Mouse (Mus musculus): ENCODE data around the gene P3h4. TPM values are rescaled to one million over a fixed set of nuclear protein-coding genes. Genes with fewer than 3 reads are reported as not detected.

Gene P3h4
- polyA plus RNA-seq, 1 experiment = 56.2 TPM

DNA sequence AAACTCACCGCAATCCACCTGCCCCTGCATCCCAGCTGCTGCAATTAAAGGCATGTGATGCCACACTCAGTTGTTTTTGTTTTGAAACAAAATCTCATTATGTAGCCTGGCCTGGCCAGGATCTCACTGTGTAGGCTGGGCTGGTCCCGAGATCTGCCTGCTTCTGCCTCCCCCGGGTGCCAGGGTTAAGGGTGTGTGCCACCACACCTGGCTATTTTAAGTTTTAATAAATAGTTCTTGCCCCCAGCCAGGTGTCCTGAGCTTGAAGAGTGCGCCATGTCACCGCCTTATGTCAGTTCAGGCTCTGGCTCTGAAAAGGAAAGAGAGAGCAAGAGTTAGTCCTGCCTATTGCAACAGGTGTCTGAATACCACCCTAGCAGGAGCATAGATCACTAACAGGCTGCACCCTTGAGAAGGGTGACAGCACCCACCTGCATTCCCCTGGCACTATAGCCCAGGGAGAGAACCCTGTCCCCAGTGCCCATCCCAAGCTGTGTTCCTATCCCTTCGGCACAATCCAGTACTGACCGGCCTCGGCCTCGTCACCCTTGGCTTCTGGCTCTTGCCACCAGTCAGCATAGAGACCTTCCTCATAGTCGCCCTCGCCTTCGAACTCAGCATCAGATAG is 5.7 kb downstream of the P3h4 start:
- DNase-seq (ENCODE audit: low spot score) = no peak

DNA sequence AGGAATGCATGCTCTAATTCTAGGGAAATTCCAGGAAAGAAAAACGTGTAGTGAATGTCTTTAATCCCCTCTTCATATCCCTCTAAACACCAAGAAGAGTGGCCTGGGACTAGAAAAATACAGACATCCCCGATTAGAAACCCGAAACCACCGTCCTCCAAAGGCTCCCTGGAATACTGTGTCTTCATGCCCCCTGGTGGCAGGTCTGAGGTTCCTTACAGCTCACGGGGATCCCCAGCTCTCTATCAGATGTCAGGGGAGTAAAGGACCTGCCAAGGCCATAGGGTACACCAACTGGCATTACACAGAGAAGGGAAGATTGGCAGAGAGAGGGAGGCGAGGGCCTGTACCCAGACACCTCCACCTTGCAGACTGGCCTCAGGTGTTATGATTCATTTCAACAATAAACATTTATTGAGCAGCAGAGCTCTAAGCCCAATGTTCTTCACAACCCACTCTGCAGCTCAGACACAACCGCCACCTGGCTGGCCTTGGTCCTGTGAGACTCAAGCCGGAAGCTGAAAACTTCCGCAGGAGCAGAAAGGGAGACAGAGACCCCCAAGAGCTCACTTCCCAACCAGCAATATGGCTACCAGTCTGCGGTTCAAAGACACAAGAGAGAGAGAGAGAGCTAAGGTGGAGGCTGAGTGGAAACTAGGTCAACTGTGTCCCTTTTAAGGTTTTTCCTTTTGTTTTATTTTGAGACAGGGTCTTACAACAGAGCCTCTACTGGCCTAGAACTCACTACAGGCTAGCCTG is 6.4 kb downstream of the P3h4 start:
- no peak for DNase-seq (ENCODE audit: low spot score)

GRCm38 (mm10) chr11:100406995-100407705 is 7.5 kb downstream of the P3h4 start:
- no peak for DNase-seq (ENCODE audit: low spot score)

- DNase-seq (ENCODE audit: low spot score) = no peak
Observed at GRCm38 (mm10) chr11:100406273-100406672, 8.4 kb downstream of the P3h4 start.

- DNase-seq (ENCODE audit: low spot score) = no peak
Observed at GRCm38 (mm10) chr11:100404456-100405074, 10.1 kb downstream of the P3h4 start.

DNA sequence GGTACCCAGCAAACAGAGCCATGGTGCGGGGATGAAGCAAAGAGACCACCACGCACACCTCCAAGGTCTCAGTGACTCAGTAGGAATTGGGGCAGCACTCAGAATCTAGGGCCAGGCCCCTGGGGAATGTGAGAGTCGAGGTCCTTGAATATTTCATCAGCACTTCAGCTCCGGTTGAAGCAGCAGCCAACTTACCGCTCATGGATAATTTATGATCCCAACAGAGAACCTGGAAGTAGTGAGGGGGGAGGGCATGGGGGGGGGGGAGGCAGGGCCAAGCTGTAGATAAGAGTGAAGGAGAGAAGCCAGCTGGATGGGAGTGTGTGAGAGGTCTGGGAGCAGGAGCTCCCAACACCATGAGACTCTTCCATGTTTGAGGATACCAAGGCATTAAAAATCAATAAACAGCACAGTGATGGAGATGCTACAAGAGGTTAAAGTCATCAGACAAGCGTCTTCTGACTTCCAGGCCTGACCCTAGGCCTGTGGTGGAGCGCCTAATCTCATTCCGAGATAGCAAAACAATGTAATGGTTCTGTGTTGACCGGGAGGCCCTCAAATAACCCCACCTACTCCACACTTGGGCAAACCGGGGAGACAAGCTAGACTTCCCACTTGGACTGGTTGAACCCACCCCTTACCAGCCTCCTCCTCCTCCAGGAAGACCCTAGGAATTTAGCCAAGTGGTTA is 11.0 kb downstream of the P3h4 start:
- DNase-seq (ENCODE audit: low spot score) = no peak

DNA sequence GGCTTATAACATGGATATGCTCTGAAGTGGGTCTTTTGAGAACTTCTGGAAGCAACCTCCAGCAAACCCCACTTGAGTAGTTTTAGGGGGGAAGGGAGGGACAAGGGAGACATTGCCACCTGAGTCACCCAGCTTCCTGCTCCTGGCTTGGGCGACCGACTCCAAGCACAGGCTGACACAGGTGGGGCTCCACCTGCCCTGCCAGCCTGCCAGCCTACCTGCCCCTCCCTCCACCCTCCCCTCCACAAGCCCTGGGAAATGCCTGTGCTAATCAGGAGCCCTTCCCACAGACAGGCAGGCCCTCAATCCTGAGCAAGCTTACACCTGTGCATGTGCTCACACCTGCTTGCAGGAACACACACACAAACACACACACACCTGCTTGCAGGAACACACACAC is 12.0 kb downstream of the P3h4 start:
- no peak for DNase-seq (ENCODE audit: low spot score)

GRCm38 (mm10) chr11:100402240-100402639 is 12.4 kb downstream of the P3h4 start:
- DNase-seq (ENCODE audit: low spot score) = no peak

- no peak for DNase-seq (ENCODE audit: low spot score)
Observed at GRCm38 (mm10) chr11:100400842-100401241, 13.8 kb downstream of the P3h4 start.

GRCm38 (mm10) chr11:100399727-100400538 is 14.7 kb downstream of the P3h4 start:
- DNase-seq (ENCODE audit: low spot score) = no peak

- DNase-seq (ENCODE audit: low spot score) = no peak
Observed at GRCm38 (mm10) chr11:100399320-100399719, 15.3 kb downstream of the P3h4 start.

GRCm38 (mm10) chr11:100398517-100398916 is 16.1 kb downstream of the P3h4 start:
- DNase-seq (ENCODE audit: low spot score) = no peak

DNA sequence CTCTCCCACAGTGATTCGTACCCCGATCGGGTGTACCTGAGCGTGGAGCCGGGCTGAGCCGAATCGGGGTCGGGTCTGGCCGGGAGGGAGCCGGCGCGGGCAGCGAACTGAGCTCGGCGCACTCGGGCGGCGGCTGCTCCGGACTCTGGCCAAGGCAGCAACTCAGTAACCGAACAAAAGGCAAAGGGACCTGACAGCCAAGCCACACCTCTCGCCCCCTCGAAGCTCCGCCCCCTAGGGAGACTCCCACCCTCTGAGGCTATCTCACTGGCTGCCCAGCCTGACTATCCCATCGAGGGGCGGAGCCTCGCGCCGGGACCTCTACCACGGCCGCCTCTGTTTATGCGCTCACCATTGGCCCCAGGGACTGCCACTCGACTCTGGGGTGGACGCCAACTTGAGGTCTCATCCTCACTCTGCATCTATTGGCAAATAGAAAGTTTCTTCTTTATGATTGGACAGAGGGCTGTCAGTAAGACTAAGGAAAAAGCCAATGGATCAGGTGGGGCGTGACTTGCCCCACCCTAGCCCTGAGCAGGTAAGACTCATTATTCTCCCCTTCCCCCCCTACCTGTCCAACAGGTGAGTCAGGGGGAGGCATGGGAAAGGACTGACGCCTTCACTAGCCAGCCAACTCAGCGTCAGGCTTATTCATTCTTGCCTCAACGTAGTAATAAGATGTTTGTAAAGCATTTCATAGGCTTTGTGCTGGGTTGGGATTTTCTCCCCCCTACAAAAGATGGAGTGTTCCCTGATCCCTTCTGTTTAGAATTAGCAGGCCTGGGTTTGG is 16.8 kb downstream of the P3h4 start, which contains the start of gene Jup:
TSS of gene Jup (minus strand) at position 164 of the 790 bp plus-strand sequence.
- DNase-seq (ENCODE audit: low spot score) = peak; percentile 93

DNA sequence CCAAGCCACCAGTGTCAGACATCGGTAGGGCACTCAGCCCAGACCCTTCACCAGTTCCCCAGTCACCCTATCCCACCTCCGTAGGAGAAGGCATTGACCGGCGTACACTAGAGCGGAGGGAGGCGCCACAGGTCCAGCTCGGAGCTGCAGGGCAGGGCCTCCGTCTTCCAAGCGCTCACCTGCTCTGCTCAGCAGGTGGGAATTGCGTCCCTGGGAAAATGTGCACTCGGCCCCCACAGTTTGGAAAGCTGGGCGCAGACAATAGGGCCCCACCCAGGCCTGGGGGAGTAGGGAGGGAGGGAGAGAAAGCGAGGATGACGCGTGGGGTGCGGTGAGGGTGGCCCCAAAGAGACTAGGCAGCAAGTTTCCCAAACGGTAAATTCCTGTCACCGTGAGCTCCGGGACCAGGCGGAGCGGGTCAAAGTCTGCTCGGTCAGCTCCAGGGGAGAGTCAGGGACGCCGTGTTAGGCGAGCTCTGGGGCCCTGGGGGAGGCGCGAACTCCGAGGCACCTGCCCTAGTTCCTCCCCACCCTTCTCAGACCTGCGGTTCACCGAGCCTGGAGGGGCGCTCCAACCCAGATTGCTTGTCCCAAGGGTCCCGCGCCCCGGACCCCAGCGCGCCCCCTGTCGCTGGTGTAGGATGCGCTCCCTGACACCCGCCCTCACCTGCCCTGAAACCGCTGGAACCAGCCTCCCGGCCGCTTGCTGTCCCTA is 17.6 kb downstream of the P3h4 start:
- DNase-seq (ENCODE audit: low spot score) = peak; percentile 61

DNA sequence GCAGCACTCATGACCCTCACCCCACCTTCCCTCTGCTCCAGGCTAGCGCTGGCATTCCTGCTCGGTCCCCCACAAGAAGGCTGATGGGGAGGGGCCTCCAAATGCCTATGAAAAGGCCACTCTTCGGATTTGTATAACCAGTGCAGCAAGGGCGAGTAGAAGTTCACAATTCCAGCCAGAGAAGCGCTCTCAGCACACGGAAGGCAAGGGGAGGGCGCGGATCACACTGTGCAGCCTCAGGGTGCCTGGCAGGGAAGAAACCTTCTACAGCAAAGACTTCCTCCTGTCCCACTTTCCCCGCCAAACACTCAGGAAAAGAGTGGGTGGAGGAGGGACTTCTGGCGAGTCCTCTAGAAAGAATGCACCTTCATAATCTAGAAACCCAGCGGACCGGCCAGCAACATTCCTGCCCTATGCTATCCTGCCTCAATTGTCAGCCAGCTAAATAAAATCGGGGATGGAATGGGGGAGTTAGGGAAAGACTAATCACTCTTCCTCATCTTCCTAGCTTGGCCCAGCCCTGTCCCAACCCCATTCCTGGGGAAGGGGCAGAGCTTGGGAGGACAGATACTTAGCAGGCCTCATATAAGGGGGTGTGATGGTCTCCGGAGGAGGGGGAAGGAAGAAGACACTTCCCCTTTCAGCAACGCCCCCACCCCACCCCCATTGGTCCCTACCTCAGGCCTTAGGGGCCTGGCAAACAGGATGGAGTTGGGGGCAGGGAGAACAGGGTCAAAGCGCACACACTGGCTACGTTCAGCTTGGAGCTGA is 18.6 kb downstream of the P3h4 start:
- no peak for DNase-seq (ENCODE audit: low spot score)

DNA sequence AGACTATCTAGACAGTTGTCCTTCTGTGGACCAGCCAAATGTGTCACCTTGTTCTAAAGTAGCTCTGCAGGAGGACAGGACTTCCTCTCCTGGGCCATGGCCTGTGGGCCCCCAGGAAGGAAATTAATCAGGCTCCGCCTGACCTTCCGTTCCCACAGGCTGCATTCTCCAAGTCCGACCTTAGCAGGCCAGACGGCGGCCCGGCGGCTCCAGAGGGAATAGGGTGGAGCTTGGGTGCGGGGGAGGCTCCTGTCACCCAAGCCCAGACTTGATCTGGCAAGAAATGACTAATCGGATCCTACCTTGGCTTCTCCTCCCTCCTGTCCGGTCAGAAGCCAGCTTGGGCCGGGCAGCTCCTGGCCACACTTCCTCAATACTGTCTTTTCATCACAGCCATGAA is 19.4 kb downstream of the P3h4 start:
- DNase-seq (ENCODE audit: low spot score) = peak; percentile 67

GRCm38 (mm10) chr11:100394353-100395074 is 20.1 kb downstream of the P3h4 start:
- DNase-seq (ENCODE audit: low spot score) = no peak

DNA sequence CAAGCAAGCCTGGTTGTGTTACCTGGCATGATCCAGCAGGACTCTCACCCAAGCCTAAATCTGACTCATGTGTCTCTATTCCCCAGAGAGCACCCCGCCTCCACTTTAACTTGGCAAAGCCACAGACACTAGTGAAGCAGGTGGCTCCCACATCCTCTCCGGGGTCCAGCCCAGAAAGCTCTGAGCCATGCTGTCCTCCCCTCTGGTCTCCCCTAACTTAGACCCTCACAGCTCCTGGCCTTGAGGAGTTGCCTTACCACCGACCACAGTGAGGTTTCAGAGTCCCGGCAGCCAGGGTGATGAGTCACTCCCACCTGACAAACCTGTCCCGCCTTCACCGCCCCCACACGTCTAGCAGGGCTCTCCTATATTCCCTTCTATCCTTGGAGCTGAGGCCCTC is 20.9 kb downstream of the P3h4 start:
- peak; percentile 56 for DNase-seq (ENCODE audit: low spot score)
